Mouse (Mus musculus): ENCODE data around the gene Tet3. TPM values are rescaled to one million over a fixed set of nuclear protein-coding genes. Genes with fewer than 3 reads are reported as not detected.

Gene Tet3
- polyA plus RNA-seq, 1 experiment from 2014 or later: 66.1 TPM

DNA sequence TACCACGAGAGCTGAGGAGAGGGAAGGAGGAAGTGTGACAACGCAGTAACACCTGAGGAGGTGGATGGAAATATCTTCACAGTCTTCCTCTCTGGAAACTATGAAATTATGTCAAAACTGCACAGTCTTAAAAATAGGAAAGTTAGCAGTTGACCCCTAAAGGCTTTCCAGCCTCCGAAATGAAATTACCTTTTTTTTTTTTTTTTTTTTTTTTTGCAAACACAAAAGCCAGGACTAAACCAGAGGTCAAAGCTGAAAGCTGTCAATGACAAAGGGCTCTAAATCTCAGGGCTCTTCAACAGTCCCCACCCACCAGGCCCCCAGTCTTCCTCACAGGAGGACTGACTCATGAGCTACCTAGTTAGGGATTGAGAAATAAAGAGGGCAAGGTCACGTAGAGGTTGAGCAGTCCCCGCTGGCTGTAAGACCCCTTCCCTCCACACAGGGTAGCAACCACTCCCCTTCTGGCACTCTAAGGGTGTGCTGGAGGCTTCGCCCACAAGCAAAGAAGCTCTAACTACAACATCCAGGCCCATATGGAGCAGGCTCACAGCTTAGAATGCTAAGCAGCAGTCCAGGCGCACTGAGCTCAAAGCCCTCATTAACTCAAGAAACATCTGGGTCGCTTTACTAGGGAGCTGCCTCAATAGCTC lies 35.4 kb downstream of the Tet3 start:
- Histone ChIP-seq H3K4me1 (peaks cover 68% of the 10 kb centered on the region), H3K36me3 (peaks cover 11% of the 10 kb centered on the region; the same call in 1 of the 2 replicates), H3K9ac (no peak overlapping the region), H3K4me2 (replicated peaks) (no peak overlapping the region), H3K9me3 (replicated peaks) (no peaks in the 10 kb centered on the region), H3K27me3 (no peaks in the 10 kb centered on the region), H3K4me3 (replicated peaks) (no peak overlapping the region), H3K27ac (replicated peaks) (peak overlapping the region; percentile 60; the same call in 1 of the 2 replicates)
- ATAC-seq (ENCODE audit: insufficient number of reproducible peaks, low FRiP score, low TSS enrichment, low read depth): no peak
- WGBS: 42% methylated on average over 8 of the region's 8 CpGs

DNA sequence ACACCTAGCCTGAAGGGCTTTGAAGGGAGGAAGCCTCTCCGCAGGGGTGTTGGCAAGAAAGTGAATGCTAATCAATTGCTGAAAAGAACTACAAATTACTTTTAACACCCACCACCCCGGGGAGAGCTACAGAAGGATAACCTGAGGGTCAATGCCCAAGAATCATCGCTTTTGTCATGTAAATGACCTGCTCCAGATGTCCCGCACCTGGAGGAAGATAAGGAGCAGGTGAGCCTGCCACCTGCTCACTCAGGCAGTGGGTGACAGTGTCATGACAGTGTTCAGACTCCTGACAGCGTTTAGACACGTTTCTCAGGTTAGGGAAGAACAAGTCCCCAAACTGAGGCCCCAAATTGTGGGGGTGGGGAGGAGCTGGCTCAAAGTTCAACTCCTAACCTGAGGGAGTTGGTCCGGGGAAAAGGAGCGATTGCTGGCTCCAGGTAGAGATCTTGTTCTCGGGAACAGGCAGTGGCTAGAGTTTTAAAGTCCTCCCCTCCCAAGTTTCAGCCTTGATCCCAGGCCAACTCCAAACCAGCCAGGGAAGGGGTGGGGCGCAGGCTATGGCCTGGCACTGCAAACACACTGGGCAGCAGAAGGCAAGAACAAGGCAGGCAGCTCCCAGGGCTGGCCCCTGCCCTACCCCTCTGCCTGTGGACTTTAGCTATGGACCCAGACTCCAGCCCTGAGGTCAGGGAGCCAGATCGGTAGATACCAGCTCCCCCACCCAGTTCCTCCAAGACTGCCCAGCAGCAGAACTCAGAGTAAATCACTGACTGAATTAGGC lies 36.8 kb downstream of the Tet3 start:
- ATAC-seq (ENCODE audit: insufficient number of reproducible peaks, low FRiP score, low TSS enrichment, low read depth): no peak
- H3K4me3 ChIP-seq (replicated peaks): no peak overlapping the region
- no peaks in the 10 kb centered on the region for H3K27me3 ChIP-seq
- H3K4me1 ChIP-seq: peaks cover 68% of the 10 kb centered on the region
- no peak overlapping the region for H3K4me2 ChIP-seq (replicated peaks)
- H3K27ac ChIP-seq (replicated peaks): peak overlapping the region; percentile 66; the same call in 1 of the 2 replicates
- no peak overlapping the region for H3K9ac ChIP-seq
- no peaks in the 10 kb centered on the region for H3K9me3 ChIP-seq (replicated peaks)
- WGBS: 39% methylated on average over 11 of the region's 11 CpGs
- H3K36me3 ChIP-seq: peaks cover 9% of the 10 kb centered on the region; the same call in 1 of the 2 replicates

DNA sequence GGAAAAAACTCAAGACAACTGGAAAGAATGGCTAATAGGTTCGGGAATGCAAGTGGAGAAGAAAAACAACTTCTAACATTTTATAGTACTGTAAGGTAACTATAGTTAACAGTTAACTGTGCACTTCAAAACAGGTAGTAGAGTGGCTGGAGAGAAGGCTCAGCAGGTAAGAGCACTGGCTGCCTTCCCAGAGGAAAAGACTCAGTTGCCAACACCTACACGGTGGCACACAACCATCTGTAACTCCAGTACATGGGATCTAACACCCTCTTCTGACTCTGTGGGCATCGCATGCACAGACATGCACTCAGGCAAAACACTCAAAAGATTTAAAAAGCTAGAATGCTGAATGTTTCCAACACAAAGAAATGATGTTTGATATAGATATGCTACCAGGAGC lies 39.4 kb downstream of the Tet3 start:
- H3K27me3 ChIP-seq: no peaks in the 10 kb centered on the region
- no peak overlapping the region for H3K9ac ChIP-seq
- H3K4me1 ChIP-seq: peaks cover 75% of the 10 kb centered on the region
- peaks cover under 1% of the 10 kb centered on the region; the same call in 1 of the 2 replicates for H3K36me3 ChIP-seq
- H3K4me3 ChIP-seq (replicated peaks): no peak overlapping the region
- H3K27ac ChIP-seq (replicated peaks): no peak overlapping the region
- H3K9me3 ChIP-seq (replicated peaks): no peaks in the 10 kb centered on the region
- WGBS: 71% methylated on average over 3 of the region's 3 CpGs
- ATAC-seq (ENCODE audit: insufficient number of reproducible peaks, low FRiP score, low TSS enrichment, low read depth): no peak
- H3K4me2 ChIP-seq (replicated peaks): no peak overlapping the region

DNA sequence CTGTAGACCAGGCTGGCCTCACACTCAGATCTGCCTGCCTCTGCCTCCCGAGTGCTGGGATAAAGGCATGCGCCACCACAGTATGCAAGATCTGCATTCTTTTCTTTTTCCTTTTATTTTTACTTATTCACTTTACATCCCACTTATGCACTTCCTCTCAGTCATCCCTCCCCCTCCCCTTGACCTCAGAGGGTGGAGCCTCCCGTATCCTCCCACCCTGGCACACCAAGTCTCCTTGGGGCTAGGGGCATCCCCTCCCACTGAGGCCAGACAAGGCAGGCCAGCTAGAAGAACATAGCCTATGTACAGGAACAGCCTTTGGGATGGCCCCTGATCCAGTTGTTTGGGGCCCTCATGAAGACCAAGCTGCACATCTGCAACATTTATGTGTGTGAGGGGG lies 41.4 kb downstream of the Tet3 start:
- Histone ChIP-seq H3K4me3 (replicated peaks) (no peak overlapping the region), H3K27ac (replicated peaks) (no peak overlapping the region; the same call in 1 of the 2 replicates), H3K9ac (no peak overlapping the region), H3K9me3 (replicated peaks) (no peaks in the 10 kb centered on the region), H3K27me3 (no peaks in the 10 kb centered on the region), H3K36me3 (no peaks in the 10 kb centered on the region; the same call in 1 of the 2 replicates), H3K4me2 (replicated peaks) (no peak overlapping the region), H3K4me1 (peaks cover 84% of the 10 kb centered on the region)
- 76% methylated on average over 3 of the region's 3 CpGs for WGBS
- ATAC-seq (ENCODE audit: insufficient number of reproducible peaks, low FRiP score, low TSS enrichment, low read depth): no peak

DNA sequence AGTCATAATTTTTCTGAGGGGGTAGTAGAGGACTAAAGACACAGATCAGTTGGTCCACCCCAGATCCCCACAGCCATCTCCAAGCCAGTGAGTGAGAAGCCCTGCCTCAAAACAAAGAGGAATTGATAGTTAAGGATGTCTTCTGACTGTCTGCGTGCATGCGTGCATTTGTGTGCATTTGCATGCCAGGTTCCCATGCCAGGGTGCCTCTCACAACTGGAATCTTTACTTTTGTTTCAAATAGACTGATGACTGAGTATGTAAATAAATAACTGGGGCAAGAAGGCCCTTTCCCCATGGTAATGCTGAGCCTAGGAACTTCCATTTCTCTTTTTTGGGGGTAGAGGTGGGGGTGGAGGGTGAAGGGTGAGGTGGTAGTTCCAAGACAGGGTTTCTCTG lies 41.8 kb downstream of the Tet3 start:
- no peak for ATAC-seq (ENCODE audit: insufficient number of reproducible peaks, low FRiP score, low TSS enrichment, low read depth)
- H3K36me3 ChIP-seq: no peaks in the 10 kb centered on the region; the same call in 1 of the 2 replicates
- H3K9ac ChIP-seq: no peak overlapping the region
- no peaks in the 10 kb centered on the region for H3K9me3 ChIP-seq (replicated peaks)
- peaks cover 84% of the 10 kb centered on the region for H3K4me1 ChIP-seq
- no peak overlapping the region; the same call in none of the 2 replicates for H3K27ac ChIP-seq (replicated peaks)
- H3K27me3 ChIP-seq: no peaks in the 10 kb centered on the region
- no peak overlapping the region for H3K4me2 ChIP-seq (replicated peaks)
- H3K4me3 ChIP-seq (replicated peaks): no peak overlapping the region
- WGBS: 81% methylated on average over 2 of the region's 2 CpGs

DNA sequence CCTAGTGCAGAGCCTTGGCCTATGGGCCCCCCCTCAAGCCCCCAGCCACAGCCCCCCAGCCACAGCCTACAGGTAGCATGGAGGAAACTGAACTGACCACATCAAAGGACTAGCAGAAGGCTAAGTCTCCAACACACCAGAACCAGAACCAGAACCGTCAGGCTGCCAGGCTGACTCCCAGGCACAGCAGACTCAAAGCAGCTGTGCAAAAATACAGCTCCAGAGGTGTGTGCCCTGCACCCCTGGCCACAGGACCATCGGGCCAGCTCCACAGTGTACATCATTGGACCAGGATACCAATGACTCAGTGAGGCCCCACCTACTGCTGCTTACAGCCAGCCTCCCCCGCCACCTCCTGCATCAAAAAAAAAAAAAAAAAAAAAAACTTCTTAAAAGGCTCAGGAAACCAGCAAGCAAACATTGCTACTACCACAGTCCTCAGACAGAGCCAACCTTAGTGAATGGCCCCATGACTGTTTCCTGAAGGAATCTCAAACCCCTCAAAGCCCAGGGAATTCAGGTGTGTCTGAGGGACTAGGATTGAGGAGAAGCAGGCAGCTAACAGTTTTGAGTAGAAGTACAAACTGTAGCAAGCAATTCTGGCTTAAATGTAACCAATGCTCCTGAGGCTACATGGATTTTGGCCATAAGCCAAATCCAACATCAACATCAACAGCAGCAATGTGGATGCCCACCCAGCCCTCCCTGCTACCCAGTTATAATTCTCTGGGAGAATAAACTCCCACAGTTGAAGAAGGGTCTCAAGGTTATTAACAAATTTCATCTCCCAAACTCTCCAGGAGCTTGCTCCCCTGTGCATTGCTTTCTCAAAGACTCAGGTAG lies 42.4 kb downstream of the Tet3 start:
- Histone ChIP-seq H3K4me2 (replicated peaks) (no peak overlapping the region), H3K4me1 (peaks cover 84% of the 10 kb centered on the region), H3K9ac (no peak overlapping the region), H3K9me3 (replicated peaks) (no peaks in the 10 kb centered on the region), H3K36me3 (no peaks in the 10 kb centered on the region; the same call in 1 of the 2 replicates), H3K27me3 (no peaks in the 10 kb centered on the region), H3K4me3 (replicated peaks) (no peak overlapping the region), H3K27ac (replicated peaks) (peak overlapping the region; percentile 45)
- ATAC-seq (ENCODE audit: insufficient number of reproducible peaks, low FRiP score, low TSS enrichment, low read depth): no peak
- 48% methylated on average over 3 of the region's 3 CpGs for WGBS

DNA sequence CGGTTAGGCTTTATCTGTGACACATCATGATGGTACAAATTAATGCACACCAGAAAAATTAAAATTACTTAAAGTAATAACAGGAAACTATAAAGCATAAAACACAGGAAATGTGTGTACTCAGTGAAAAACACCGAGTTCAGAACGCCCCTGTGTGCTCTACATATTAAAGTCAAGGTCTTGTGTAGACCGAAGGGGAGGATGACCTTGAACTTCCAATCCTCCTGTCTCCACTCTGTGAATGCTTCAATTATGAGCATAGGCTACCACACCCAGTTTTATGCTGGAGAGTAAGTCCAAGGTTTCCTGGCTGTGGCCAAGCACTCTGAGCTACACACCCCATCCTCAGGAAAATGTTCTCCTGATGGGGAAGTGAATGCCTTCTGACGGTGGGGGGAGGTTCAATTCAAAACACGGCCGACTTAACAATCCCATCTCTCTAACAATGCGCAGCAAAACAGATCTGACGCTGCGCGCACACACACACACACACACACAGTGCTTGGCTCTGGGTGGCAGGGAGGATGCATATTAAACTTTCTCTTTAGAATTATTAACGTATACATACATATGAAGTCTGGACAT lies 43.4 kb downstream of the Tet3 start:
- Histone ChIP-seq H3K36me3 (no peaks in the 10 kb centered on the region; the same call in 1 of the 2 replicates), H3K4me1 (peaks cover 87% of the 10 kb centered on the region), H3K27me3 (no peaks in the 10 kb centered on the region), H3K9ac (no peak overlapping the region), H3K27ac (replicated peaks) (no peak overlapping the region), H3K4me2 (replicated peaks) (no peak overlapping the region), H3K4me3 (replicated peaks) (no peak overlapping the region), H3K9me3 (replicated peaks) (no peaks in the 10 kb centered on the region)
- ATAC-seq (ENCODE audit: insufficient number of reproducible peaks, low FRiP score, low TSS enrichment, low read depth): no peak
- 78% methylated on average over 12 of the region's 12 CpGs for WGBS

DNA sequence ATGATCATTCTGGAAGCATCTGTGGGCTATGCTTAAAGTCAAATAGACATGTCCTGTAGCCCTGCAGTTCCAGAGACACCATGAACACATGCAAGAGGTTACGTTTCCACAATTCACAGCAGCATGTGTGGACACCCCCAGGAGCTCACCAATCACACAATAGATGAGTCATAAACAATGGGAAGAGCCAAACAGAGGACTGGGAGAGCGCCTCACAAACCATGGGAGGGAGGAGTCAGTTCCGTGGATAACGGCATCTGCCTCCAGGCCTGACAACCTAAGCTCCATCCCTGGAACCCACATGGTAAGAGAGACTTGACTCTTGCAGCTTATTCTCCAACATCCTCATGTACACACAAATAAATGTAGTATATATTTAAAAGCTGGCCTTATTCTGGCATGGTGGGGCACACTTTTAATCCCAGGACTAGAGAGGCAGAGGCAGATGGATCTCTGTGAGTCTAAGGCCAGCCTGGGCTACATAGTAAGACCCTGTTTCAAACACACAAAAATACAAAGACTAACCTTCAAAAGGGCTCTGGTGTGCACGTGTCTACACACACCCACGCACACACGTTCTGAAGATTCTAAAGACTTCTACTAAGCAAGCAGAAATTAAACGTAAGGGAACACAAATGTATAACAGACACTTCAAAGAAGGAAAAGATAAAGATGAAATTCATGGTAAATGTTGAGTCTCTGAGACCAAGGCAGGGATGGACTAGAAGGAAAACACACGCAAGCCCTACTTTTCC lies 44.1 kb downstream of the Tet3 start:
- ATAC-seq (ENCODE audit: insufficient number of reproducible peaks, low FRiP score, low TSS enrichment, low read depth): no peak
- H3K9ac ChIP-seq: no peak overlapping the region
- H3K4me1 ChIP-seq: peaks cover 92% of the 10 kb centered on the region
- H3K9me3 ChIP-seq (replicated peaks): no peaks in the 10 kb centered on the region
- H3K27me3 ChIP-seq: no peaks in the 10 kb centered on the region
- WGBS: 64% methylated on average over 9 of the region's 9 CpGs
- no peaks in the 10 kb centered on the region; the same call in 1 of the 2 replicates for H3K36me3 ChIP-seq
- H3K4me3 ChIP-seq (replicated peaks): no peak overlapping the region
- H3K27ac ChIP-seq (replicated peaks): no peak overlapping the region
- no peak overlapping the region for H3K4me2 ChIP-seq (replicated peaks)

DNA sequence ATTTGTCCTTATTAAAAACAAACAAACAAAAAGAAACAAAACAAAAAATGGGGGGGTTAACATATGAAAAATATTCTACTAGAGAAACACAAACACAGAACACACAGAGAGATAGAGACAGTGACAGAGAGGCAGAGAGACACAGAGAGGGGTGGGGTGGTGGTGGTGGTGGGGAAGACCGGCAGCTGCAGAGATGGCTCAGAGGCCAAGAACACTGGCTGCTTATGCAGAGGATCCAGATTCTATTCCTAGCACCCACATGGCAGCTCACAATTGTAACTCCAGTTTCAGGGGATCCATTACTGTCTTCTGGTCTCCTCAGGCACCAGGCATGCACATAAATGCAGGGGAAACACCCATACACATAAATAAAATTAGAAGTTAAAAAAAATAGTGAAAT lies 45.2 kb downstream of the Tet3 start:
- Histone ChIP-seq H3K4me2 (replicated peaks) (no peak overlapping the region), H3K27me3 (no peaks in the 10 kb centered on the region), H3K36me3 (no peaks in the 10 kb centered on the region; the same call in 1 of the 2 replicates), H3K4me3 (replicated peaks) (no peak overlapping the region), H3K27ac (replicated peaks) (no peak overlapping the region), H3K9ac (no peak overlapping the region), H3K4me1 (peaks cover 89% of the 10 kb centered on the region), H3K9me3 (replicated peaks) (no peaks in the 10 kb centered on the region)
- WGBS: 53% methylated on average over 1 of the region's 1 CpGs
- no peak for ATAC-seq (ENCODE audit: insufficient number of reproducible peaks, low FRiP score, low TSS enrichment, low read depth)

DNA sequence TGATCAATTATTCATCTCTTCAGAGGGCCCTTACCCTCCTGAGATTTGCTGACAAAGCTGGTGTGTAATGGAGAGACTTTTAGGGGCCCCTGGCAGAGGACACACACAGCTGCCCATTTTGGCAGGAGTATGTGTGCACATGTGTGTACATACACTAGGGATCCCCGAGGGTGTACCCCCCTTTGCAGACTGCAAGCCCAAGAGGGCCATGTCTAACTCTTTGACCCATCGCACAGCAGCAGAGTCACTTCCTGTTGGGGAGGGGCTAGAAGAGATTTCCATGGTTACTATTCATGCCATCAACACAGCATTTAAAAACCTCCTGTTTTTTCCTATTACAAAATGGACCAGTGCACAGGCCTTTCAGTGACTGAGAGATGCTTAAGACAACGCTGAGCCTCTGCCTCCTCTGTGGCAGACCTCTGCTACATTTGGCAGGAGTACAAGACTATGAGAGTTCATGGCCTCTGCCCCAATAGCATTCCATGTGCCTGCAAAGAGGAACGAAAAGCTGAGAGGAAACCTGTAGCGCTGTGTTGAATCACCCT lies 46.0 kb downstream of the Tet3 start:
- Histone ChIP-seq H3K27ac (replicated peaks) (peak overlapping the region; percentile 41; the same call in 1 of the 2 replicates), H3K27me3 (no peaks in the 10 kb centered on the region), H3K9me3 (replicated peaks) (no peaks in the 10 kb centered on the region), H3K36me3 (peaks cover 5% of the 10 kb centered on the region; the same call in 1 of the 2 replicates), H3K9ac (no peak overlapping the region), H3K4me1 (peaks cover 84% of the 10 kb centered on the region), H3K4me2 (replicated peaks) (no peak overlapping the region), H3K4me3 (replicated peaks) (no peak overlapping the region)
- 22% methylated on average over 5 of the region's 5 CpGs for WGBS
- peak; percentile 48; the same call in 1 of the 2 replicates for ATAC-seq (ENCODE audit: insufficient number of reproducible peaks, low FRiP score, low TSS enrichment, low read depth)
